Mouse (Mus musculus): ENCODE measurements at regions not wholly inside any gene's neighbourhood (a gene's known extent, or its start where the extent isn't known, plus 50 kb on each side); places are given as distances from the start of the nearest gene placed in this dataset.

- no peak for DNase-seq
- intact Hi-C loops (cut with DNase I) = no loop called here
Observed at GRCm38 (mm10) chr15:63559293-63559692, 285.7 kb downstream of the Gsdmc2 start.

GRCm38 (mm10) chr15:63558691-63559090 is 286.3 kb downstream of the Gsdmc2 start:
- intact Hi-C loops (cut with DNase I) = no loop called here
- DNase-seq = no peak

- intact Hi-C loops (cut with DNase I) = no loop called here
- no peak for DNase-seq
Observed at GRCm38 (mm10) chr15:63557816-63558215, 287.2 kb downstream of the Gsdmc2 start.

GRCm38 (mm10) chr15:63553597-63553996 is 291.4 kb downstream of the Gsdmc2 start:
- intact Hi-C loops (cut with DNase I) = no loop called here
- no peak for DNase-seq

- no peak for DNase-seq
- intact Hi-C loops (cut with DNase I) = no loop called here
Observed at GRCm38 (mm10) chr15:63532337-63533055, 312.5 kb downstream of the Gsdmc2 start.

GRCm38 (mm10) chr15:63527318-63527717 is 317.7 kb downstream of the Gsdmc2 start:
- no peak for DNase-seq
- intact Hi-C loops (cut with DNase I) = no loop called here

GRCm38 (mm10) chr15:63526820-63527219 is 318.2 kb downstream of the Gsdmc2 start:
- no peak for DNase-seq
- intact Hi-C loops (cut with DNase I) = no loop called here

- DNase-seq = no peak
- intact Hi-C loops (cut with DNase I) = no loop called here
Observed at GRCm38 (mm10) chr15:63517301-63517700, 327.7 kb downstream of the Gsdmc2 start.

- intact Hi-C loops (cut with DNase I) = no loop called here
- DNase-seq = no peak
Observed at GRCm38 (mm10) chr15:63500453-63500852, 344.5 kb downstream of the Gsdmc2 start.

- intact Hi-C loops (cut with DNase I) = no loop called here
- no peak for DNase-seq
Observed at GRCm38 (mm10) chr15:63498483-63498882, 346.5 kb downstream of the Gsdmc2 start.

- DNase-seq = no peak
- intact Hi-C loops (cut with DNase I) = no loop called here
Observed at GRCm38 (mm10) chr15:63497207-63497606, 347.8 kb downstream of the Gsdmc2 start.

GRCm38 (mm10) chr15:63484910-63485309 is 360.1 kb downstream of the Gsdmc2 start:
- intact Hi-C loops (cut with DNase I) = no loop called here

GRCm38 (mm10) chr15:63484217-63484887 is 360.6 kb downstream of the Gsdmc2 start:
- DNase-seq = peak in 1 of 2 experiments; percentile 5
- intact Hi-C loops (cut with DNase I) = no loop called here

More at GRCm38 (mm10) chr15:63484910-63485309, 360.1 kb downstream of the Gsdmc2 start:
- no peak for DNase-seq

- intact Hi-C loops (cut with DNase I) = no loop called here
- DNase-seq = no peak
Observed at GRCm38 (mm10) chr15:63479270-63479805, 365.6 kb downstream of the Gsdmc2 start.

GRCm38 (mm10) chr15:63466916-63467315 is 378.1 kb downstream of the Gsdmc2 start:
- no peak for DNase-seq
- intact Hi-C loops (cut with DNase I) = no loop called here

GRCm38 (mm10) chr15:63452529-63452928 is 392.4 kb downstream of the Gsdmc2 start:
- intact Hi-C loops (cut with DNase I) = no loop called here
- DNase-seq = no peak

GRCm38 (mm10) chr15:63446288-63446687 is 398.7 kb downstream of the Gsdmc2 start:
- no peak for DNase-seq
- intact Hi-C loops (cut with DNase I) = no loop called here

GRCm38 (mm10) chr15:63445016-63445415 is 400.0 kb downstream of the Gsdmc2 start:
- intact Hi-C loops (cut with DNase I) = no loop called here
- no peak for DNase-seq

- intact Hi-C loops (cut with DNase I) = no loop called here
- DNase-seq = no peak
Observed at GRCm38 (mm10) chr15:63442146-63442780, 402.7 kb downstream of the Gsdmc2 start.

- no peak for DNase-seq
- intact Hi-C loops (cut with DNase I) = no loop called here
Observed at GRCm38 (mm10) chr15:63412649-63413048, 432.3 kb downstream of the Gsdmc2 start.

GRCm38 (mm10) chr15:63411771-63412118 is 433.2 kb downstream of the Gsdmc2 start:
- no peak for DNase-seq
- intact Hi-C loops (cut with DNase I) = no loop called here

All from heart, postnatal 14 days (tissue).